Mouse (Mus musculus): ENCODE results near the gene Trak1. TPM values are rescaled to one million over a fixed set of nuclear protein-coding genes. Genes with fewer than 3 reads are reported as not detected.
A peak's percentile ranks its signal among the peaks of the same experiment; 100 is the strongest.

The Trak1 gene
- polyA plus RNA-seq, 1 experiment = 61.1 TPM

GRCm38 (mm10) chr9:121352131-121352606 lies 54.9 kb downstream of the Trak1 start:
- Histone ChIP-seq H3K4me3 (ENCODE audit: insufficient read depth, low read length) (peak overlapping the region; percentile 59), H3K4me1 (ENCODE audit: control insufficient read depth, insufficient read depth, low read length) (peaks cover 61% of the 10 kb centered on the region), H3K27ac (ENCODE audit: insufficient read depth, low read depth, low read length) (peak overlapping the region; percentile 46; the same call in 1 of the 2 replicates)
- TF ChIP-seq CTCF (IDR thresholded peaks at IDR 0.05; ENCODE audit: low read depth, low read length) (peak; percentile 35; the same call in 1 of the 2 replicates), POLR2A (IDR thresholded peaks at IDR 0.05; ENCODE audit: borderline replicate concordance, low read depth, low read length) (no peak)

GRCm38 (mm10) chr9:121352726-121353125 lies 55.4 kb downstream of the Trak1 start:
- Histone ChIP-seq H3K4me3 (ENCODE audit: insufficient read depth, low read length) (no peak overlapping the region), H3K4me1 (ENCODE audit: control insufficient read depth, insufficient read depth, low read length) (peaks cover 56% of the 10 kb centered on the region), H3K27ac (ENCODE audit: insufficient read depth, low read depth, low read length) (no peak overlapping the region)
- TF ChIP-seq CTCF (IDR thresholded peaks at IDR 0.05; ENCODE audit: low read depth, low read length) = no peak
- TF ChIP-seq POLR2A (IDR thresholded peaks at IDR 0.05; ENCODE audit: borderline replicate concordance, low read depth, low read length) = no peak

- H3K4me3 ChIP-seq (ENCODE audit: insufficient read depth, low read length) = no peak overlapping the region
- no peak for TF ChIP-seq POLR2A (IDR thresholded peaks at IDR 0.05; ENCODE audit: borderline replicate concordance, low read depth, low read length)
- TF ChIP-seq CTCF (IDR thresholded peaks at IDR 0.05; ENCODE audit: low read depth, low read length) = peak; percentile 76
- H3K4me1 ChIP-seq (ENCODE audit: control insufficient read depth, insufficient read depth, low read length) = peaks cover 49% of the 10 kb centered on the region
- no peak overlapping the region for H3K27ac ChIP-seq (ENCODE audit: insufficient read depth, low read depth, low read length)
Measured at GRCm38 (mm10) chr9:121354792-121355390, 57.6 kb downstream of the Trak1 start.

- TF ChIP-seq CTCF (IDR thresholded peaks at IDR 0.05; ENCODE audit: low read depth, low read length) = no peak
- TF ChIP-seq POLR2A (IDR thresholded peaks at IDR 0.05; ENCODE audit: borderline replicate concordance, low read depth, low read length) = no peak
- peak overlapping the region; percentile 70 for H3K27ac ChIP-seq (ENCODE audit: insufficient read depth, low read depth, low read length)
- peaks cover 44% of the 10 kb centered on the region for H3K4me1 ChIP-seq (ENCODE audit: control insufficient read depth, insufficient read depth, low read length)
- no peak overlapping the region for H3K4me3 ChIP-seq (ENCODE audit: insufficient read depth, low read length)
Measured at GRCm38 (mm10) chr9:121355431-121356141, 58.3 kb downstream of the Trak1 start.

- Histone ChIP-seq H3K4me1 (ENCODE audit: control insufficient read depth, insufficient read depth, low read length) (peaks cover 34% of the 10 kb centered on the region), H3K4me3 (ENCODE audit: insufficient read depth, low read length) (no peak overlapping the region), H3K27ac (ENCODE audit: insufficient read depth, low read depth, low read length) (no peak overlapping the region)
- TF ChIP-seq POLR2A (IDR thresholded peaks at IDR 0.05; ENCODE audit: borderline replicate concordance, low read depth, low read length) (no peak), CTCF (IDR thresholded peaks at IDR 0.05; ENCODE audit: low read depth, low read length) (no peak)
Measured at GRCm38 (mm10) chr9:121357102-121357501, 59.8 kb downstream of the Trak1 start.

- peaks cover 32% of the 10 kb centered on the region for H3K4me1 ChIP-seq (ENCODE audit: control insufficient read depth, insufficient read depth, low read length)
- no peak overlapping the region for H3K4me3 ChIP-seq (ENCODE audit: insufficient read depth, low read length)
- H3K27ac ChIP-seq (ENCODE audit: insufficient read depth, low read depth, low read length) = no peak overlapping the region
- TF ChIP-seq CTCF (IDR thresholded peaks at IDR 0.05; ENCODE audit: low read depth, low read length) = no peak
- TF ChIP-seq POLR2A (IDR thresholded peaks at IDR 0.05; ENCODE audit: borderline replicate concordance, low read depth, low read length) = no peak
Measured at GRCm38 (mm10) chr9:121357582-121358275, 60.4 kb downstream of the Trak1 start.

GRCm38 (mm10) chr9:121358418-121358817 lies 61.1 kb downstream of the Trak1 start:
- TF ChIP-seq POLR2A (IDR thresholded peaks at IDR 0.05; ENCODE audit: borderline replicate concordance, low read depth, low read length) (no peak), CTCF (IDR thresholded peaks at IDR 0.05; ENCODE audit: low read depth, low read length) (no peak)
- Histone ChIP-seq H3K4me1 (ENCODE audit: control insufficient read depth, insufficient read depth, low read length) (peaks cover 26% of the 10 kb centered on the region), H3K4me3 (ENCODE audit: insufficient read depth, low read length) (no peak overlapping the region), H3K27ac (ENCODE audit: insufficient read depth, low read depth, low read length) (no peak overlapping the region)

- Histone ChIP-seq H3K4me3 (ENCODE audit: insufficient read depth, low read length) (no peak overlapping the region), H3K27ac (ENCODE audit: insufficient read depth, low read depth, low read length) (no peak overlapping the region), H3K4me1 (ENCODE audit: control insufficient read depth, insufficient read depth, low read length) (peaks cover 24% of the 10 kb centered on the region)
- TF ChIP-seq POLR2A (IDR thresholded peaks at IDR 0.05; ENCODE audit: borderline replicate concordance, low read depth, low read length) (no peak), CTCF (IDR thresholded peaks at IDR 0.05; ENCODE audit: low read depth, low read length) (no peak)
Measured at GRCm38 (mm10) chr9:121359266-121359972, 62.1 kb downstream of the Trak1 start.

GRCm38 (mm10) chr9:121360327-121360954 lies 63.1 kb downstream of the Trak1 start:
- no peak for TF ChIP-seq CTCF (IDR thresholded peaks at IDR 0.05; ENCODE audit: low read depth, low read length)
- no peak for TF ChIP-seq POLR2A (IDR thresholded peaks at IDR 0.05; ENCODE audit: borderline replicate concordance, low read depth, low read length)
- Histone ChIP-seq H3K4me3 (ENCODE audit: insufficient read depth, low read length) (no peak overlapping the region), H3K27ac (ENCODE audit: insufficient read depth, low read depth, low read length) (no peak overlapping the region), H3K4me1 (ENCODE audit: control insufficient read depth, insufficient read depth, low read length) (peaks cover 17% of the 10 kb centered on the region)
